Mouse (Mus musculus): ENCODE data around the gene Asic1. TPM values are rescaled to one million over a fixed set of nuclear protein-coding genes. Genes with fewer than 3 reads are reported as not detected.
"Not testable (repeated sequence)": the region's sequence is repeated elsewhere in the genome, so short reads cannot be mapped to it uniquely, and the experiment has no call there.

Gene Asic1
- total RNA-seq, 1 experiment from 2014 or later: 0.23 TPM

DNA sequence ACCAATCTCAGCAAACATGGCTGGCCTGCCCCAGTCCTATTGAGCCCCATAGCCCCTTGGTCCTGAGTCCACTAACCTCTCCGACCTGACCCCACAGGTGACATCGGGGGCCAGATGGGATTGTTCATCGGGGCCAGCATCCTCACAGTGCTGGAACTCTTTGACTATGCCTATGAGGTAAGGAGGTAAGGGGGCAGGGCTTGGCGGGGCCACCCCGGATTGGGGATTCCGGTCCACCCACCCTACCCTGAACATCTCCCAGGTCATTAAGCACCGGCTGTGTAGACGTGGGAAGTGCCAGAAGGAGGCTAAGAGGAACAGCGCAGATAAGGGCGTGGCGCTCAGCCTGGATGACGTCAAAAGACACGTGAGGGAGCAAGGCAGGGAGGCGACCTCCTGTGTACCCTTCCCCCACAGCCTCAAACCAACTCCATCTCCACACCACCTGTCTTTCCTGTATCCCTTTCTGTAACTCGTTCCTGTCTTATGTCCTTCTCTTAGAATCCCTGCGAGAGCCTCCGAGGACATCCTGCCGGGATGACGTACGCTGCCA is 28.4 kb downstream of the Asic1 start:
- ATAC-seq (ENCODE audit: extremely low read depth, insufficient number of reproducible peaks, low FRiP score, poor library complexity, severe bottlenecking): no peak

GRCm38 (mm10) chr15:99699715-99700114 is 29.5 kb downstream of the Asic1 start:
- no peak for ATAC-seq (ENCODE audit: extremely low read depth, insufficient number of reproducible peaks, low FRiP score, poor library complexity, severe bottlenecking)

- ATAC-seq (ENCODE audit: extremely low read depth, insufficient number of reproducible peaks, low FRiP score, poor library complexity, severe bottlenecking): no peak
Measured at GRCm38 (mm10) chr15:99700219-99701106, 30.3 kb downstream of the Asic1 start.

DNA sequence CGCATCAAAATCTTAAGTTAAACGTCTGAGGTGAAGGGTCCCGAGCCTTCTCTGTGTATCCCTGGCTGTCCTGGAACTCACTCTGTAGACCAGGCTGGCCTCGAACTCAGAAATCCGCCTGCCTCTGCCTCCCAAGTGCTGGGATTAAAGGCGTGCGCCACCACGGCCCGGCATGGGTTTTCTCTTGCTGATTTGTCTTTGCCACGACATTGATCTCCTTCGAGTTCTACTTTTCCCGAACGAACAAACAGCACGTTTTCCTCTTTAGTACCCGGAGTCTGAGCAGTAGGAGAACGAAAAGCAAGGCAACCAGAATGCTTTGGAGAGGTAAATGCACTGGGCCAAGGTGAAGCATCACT is 31.5 kb downstream of the Asic1 start:
- not testable (repeated sequence) for ATAC-seq (ENCODE audit: extremely low read depth, insufficient number of reproducible peaks, low FRiP score, poor library complexity, severe bottlenecking)

DNA sequence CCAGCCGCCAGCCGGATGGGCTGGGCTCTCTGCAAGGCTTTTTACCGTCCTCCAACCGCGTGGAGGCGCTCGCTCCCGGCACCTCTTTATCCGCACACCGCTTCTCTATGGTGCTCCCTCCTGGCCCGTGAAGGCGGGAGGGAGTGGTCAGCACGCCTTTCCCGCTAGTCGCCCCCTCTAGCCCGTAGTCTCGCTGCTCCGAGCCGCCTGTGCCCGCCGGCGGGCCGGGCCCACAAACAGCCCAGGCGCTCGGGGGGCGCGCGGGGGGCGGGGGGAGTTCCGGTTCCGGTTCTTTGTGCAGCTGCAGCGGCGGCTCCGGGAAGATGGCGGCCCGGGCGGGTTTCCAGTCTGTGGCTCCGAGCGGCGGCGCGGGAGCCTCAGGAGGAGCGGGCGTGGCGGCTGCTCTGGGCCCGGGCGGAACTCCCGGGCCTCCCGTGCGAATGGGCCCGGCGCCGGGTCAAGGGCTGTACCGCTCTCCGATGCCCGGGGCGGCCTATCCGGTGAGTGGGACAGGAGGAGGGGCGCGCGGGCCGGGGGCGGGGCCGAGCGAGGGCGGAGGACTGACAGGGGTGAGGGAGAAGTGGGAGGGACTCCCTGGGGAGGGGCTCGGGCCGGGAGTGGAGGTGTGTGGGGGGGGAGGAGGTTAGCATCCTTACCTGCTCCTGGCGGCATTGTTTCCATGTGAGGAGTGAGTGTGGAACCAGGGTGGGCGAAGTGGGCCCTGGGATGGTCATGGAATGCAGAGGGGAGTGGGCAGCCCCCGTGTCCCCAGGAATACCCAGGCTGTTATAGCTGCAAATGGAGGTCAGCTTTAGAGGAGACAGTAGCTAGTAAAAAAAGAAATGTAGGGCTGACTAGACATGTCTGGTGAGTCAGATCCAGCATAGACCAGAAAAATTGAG is 32.1 kb downstream of the Asic1 start, which contains the start of gene Smarcd1:
Gene Smarcd1 (plus strand): TSS at position 131 of the 902 bp plus-strand sequence.
- peak; percentile 93 for ATAC-seq (ENCODE audit: extremely low read depth, insufficient number of reproducible peaks, low FRiP score, poor library complexity, severe bottlenecking)

- no peak for ATAC-seq (ENCODE audit: extremely low read depth, insufficient number of reproducible peaks, low FRiP score, poor library complexity, severe bottlenecking)
Measured at GRCm38 (mm10) chr15:99703104-99703503, 32.9 kb downstream of the Asic1 start.

- no peak for ATAC-seq (ENCODE audit: extremely low read depth, insufficient number of reproducible peaks, low FRiP score, poor library complexity, severe bottlenecking)
Measured at GRCm38 (mm10) chr15:99703676-99704040, 33.5 kb downstream of the Asic1 start.

- ATAC-seq (ENCODE audit: extremely low read depth, insufficient number of reproducible peaks, low FRiP score, poor library complexity, severe bottlenecking): no peak
Measured at GRCm38 (mm10) chr15:99704041-99704681, 34.0 kb downstream of the Asic1 start.

GRCm38 (mm10) chr15:99704881-99705280 is 34.7 kb downstream of the Asic1 start:
- ATAC-seq (ENCODE audit: extremely low read depth, insufficient number of reproducible peaks, low FRiP score, poor library complexity, severe bottlenecking): no peak

GRCm38 (mm10) chr15:99705440-99706048 is 35.4 kb downstream of the Asic1 start, which contains the start of gene Gm17349:
Gene Gm17349, minus strand, starts transcription at chr15:99705490.
- peak; percentile 37; the same call in 1 of the 2 replicates for ATAC-seq (ENCODE audit: extremely low read depth, insufficient number of reproducible peaks, low FRiP score, poor library complexity, severe bottlenecking)

DNA sequence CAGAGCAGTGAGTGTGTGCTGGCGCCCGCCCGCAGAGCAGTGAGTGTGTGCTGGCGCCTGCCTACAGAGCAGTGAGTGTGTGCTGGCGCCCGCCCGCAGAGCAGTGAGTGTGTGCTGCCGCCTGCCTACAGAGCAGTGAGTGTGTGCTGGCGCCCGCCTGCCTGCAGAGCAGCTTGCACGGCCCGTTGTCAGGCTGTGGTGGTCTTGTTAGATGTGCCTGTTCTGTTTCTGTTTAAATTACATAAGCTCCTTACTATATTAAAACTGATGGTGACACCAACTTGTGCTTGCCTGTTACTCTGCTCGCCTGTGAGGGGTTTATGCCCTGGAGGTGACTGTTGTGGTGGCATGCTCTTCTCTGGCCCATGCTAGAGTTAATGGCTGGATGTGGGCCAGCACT is 38.0 kb downstream of the Asic1 start:
- ATAC-seq (ENCODE audit: extremely low read depth, insufficient number of reproducible peaks, low FRiP score, poor library complexity, severe bottlenecking): no peak

- ATAC-seq (ENCODE audit: extremely low read depth, insufficient number of reproducible peaks, low FRiP score, poor library complexity, severe bottlenecking): no peak
Measured at GRCm38 (mm10) chr15:99710221-99711190, 40.3 kb downstream of the Asic1 start.

DNA sequence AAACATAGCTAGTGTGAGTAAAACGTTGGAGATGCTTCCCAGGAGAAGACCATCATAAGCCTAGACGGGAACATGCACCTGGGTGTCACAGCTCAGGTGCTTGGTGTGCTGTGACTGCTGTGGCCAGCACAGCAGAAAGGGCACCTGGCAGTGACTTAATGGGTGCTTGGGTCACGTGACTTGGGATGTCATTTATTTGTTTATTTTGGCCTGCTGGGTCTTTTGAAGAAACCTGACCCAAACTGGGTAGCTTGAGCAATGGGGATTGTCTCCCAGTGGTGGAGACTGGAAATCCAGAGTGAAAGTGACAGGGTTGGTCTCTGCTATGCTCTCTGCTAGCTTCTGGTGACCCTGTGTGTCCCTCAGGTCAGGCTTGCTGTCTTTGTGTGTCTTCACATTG is 41.3 kb downstream of the Asic1 start:
- ATAC-seq (ENCODE audit: extremely low read depth, insufficient number of reproducible peaks, low FRiP score, poor library complexity, severe bottlenecking): no peak

DNA sequence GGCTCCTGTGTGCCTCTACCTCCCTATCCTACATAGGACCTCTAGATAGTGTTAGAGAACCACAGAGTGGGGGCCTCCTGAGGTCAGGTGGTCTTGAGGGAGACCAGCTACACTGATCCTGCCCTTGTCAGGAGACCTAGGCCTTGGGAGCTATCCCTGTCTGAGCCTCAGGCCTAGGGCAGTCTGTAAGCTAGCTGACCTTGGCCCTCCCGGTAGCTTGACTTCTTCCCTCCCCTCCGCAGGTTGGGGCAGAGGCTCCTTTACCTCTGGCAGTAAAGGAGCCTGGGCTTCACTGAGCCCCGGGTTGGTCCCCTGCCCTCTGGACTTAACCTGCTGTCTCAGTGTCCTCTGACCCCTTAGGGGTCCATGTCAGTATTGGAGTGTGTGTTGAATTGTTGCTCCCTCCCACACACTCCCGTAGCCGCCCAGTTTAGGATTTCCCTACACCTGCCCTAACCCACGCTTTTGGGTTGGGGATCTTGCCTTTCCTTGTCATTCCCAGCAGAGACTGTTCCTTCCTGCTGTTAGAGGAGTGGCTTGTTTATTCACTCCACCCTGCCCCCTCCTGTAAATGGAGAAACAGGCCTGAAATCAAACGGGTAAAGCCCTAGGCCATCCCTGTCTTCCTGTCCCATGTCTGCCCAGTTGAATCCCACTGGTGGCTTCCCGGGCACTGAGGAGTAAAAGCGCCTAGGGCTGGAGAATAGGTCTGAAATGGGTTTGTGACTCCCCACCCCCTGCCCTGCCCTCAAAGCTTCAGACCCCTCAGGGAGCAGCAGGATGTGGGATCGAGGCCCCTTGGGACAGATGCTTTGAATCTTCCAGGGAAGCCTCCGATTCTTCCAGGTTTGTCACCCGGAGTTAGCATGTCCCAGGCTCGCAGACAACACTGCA is 42.7 kb downstream of the Asic1 start:
- no peak for ATAC-seq (ENCODE audit: extremely low read depth, insufficient number of reproducible peaks, low FRiP score, poor library complexity, severe bottlenecking)

- ATAC-seq (ENCODE audit: extremely low read depth, insufficient number of reproducible peaks, low FRiP score, poor library complexity, severe bottlenecking): no peak
Measured at GRCm38 (mm10) chr15:99713569-99713968, 43.4 kb downstream of the Asic1 start.

DNA sequence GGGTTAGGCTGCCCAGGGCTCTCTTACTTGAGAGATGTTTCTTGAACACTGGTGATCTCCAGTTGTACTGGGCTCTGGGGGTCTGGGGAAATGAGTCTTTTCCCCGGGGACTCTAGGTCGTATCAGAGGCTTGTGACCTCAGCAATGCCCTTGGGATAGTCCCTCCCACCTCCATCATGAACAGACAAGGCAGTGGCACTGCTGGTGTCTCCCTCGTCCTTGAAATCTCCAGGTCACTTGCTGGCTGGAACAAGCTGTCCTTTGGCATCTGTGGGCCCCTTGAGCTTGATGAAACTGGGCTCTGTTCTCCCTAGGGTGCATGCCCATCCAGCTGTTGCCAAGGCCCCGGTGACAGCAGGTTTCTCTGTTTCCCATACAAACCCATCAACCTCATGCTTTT is 44.0 kb downstream of the Asic1 start:
- ATAC-seq (ENCODE audit: extremely low read depth, insufficient number of reproducible peaks, low FRiP score, poor library complexity, severe bottlenecking): no peak

GRCm38 (mm10) chr15:99714858-99715257 is 44.7 kb downstream of the Asic1 start:
- ATAC-seq (ENCODE audit: extremely low read depth, insufficient number of reproducible peaks, low FRiP score, poor library complexity, severe bottlenecking): peak; percentile 61

All from neutrophil, adult 5-6 weeks (primary cell).